Mouse (Mus musculus) limb, embryonic 12.5 days (tissue): ENCODE measurements around the gene Trim29. TPM values are rescaled to one million over a fixed set of nuclear protein-coding genes. Genes with fewer than 3 reads are reported as not detected.

Experiments
- ATAC-seq: fragments of 200-750 bp; cut with Nextera tagmentation; 2 replicates; pipeline ENCODE4 v1.8.0; 2017; ENCODE audit warnings: low read depth, moderate TSS enrichment; ENCODE audit not compliant: insufficient number of reproducible peaks, insufficient read depth, low FRiP score, low TSS enrichment
- H3K27ac ChIP-seq: fragments of 300-500 bp; sonication (generic); 2 replicates; pipeline ENCODE4 v1.5.1; 2016; ENCODE audit warnings: mild to moderate bottlenecking, moderate library complexity
- H3K27me3 ChIP-seq: fragments of 300-500 bp; sonication (generic); 2 replicates; pipeline ENCODE4 v1.6.1; 2016; ENCODE audit warnings: mild to moderate bottlenecking, moderate library complexity
- H3K36me3 ChIP-seq: fragments of 300-500 bp; sonication (generic); 2 replicates; pipeline ENCODE4 v1.6.1; 2016; ENCODE audit warnings: mild to moderate bottlenecking, moderate library complexity
- H3K4me1 ChIP-seq: fragments of 300-500 bp; sonication (generic); replicated peaks from 2 replicates; pipeline ENCODE4 v1.6.1; 2016
- H3K4me2 ChIP-seq: fragments of 300-500 bp; sonication (generic); 2 replicates; pipeline ENCODE4 v1.6.1; 2016; ENCODE audit warnings: mild to moderate bottlenecking, moderate library complexity
- H3K4me3 ChIP-seq: fragments of 300-500 bp; sonication (generic); replicated peaks from 2 replicates; pipeline ENCODE4 v1.5.1; 2016; ENCODE audit warnings: mild to moderate bottlenecking
- H3K9ac ChIP-seq: fragments of 300-500 bp; sonication (generic); replicated peaks from 2 replicates; pipeline ENCODE4 v1.6.1; 2016; ENCODE audit warnings: mild to moderate bottlenecking, moderate library complexity
- H3K9me3 ChIP-seq: fragments of 300-500 bp; sonication (generic); 2 replicates; pipeline ENCODE4 v1.6.1; 2016; ENCODE audit warnings: mild to moderate bottlenecking, moderate library complexity
- WGBS: fragments of 180-500 bp; shearing (Covaris S2); methylation state at CpG from one replicate; pipeline ENCODE4 v1.1.7; 2016; 5-methylcytosine and 5-hydroxymethylcytosine counted together
- polyA plus RNA-seq: library from polyadenylated mRNA; unstranded; fragments of >200 nt; fragmentation: Nextera tagmentation; extraction: Ambion mirVana; gene quantifications from 2 replicates; pipeline ENCODE4 v1.2.1, GENCODE M21; 2016

The Trim29 gene
- polyA plus RNA-seq = 10.9 and 11.1 TPM in 2 replicates

DNA sequence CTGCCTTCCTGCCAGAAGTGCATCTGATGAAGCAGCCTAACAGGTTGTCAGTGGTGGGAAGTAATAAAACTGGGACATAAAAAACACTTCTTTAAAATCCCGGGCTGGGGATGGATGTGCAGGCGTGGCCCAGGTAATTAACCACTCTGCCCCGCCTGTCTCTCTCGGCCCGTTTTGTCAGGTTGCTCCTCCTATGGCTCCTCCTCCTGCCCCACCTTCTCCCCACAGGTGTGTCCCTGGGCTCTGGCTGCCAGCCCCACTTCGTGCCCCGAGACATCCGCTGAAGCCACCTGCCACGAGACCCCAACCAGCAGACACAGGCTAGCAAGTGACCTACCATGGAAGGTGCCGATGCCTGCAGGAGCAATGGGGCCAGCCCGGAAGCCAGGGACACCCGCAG, at the start of gene Trim29:
Gene Trim29 (plus strand): TSS at position 311 of the 400 bp plus-strand sequence.
- H3K4me3 ChIP-seq = 0 out of 2 replicates have a peak within 1 kb of the TSS, but pooled peaks have one; percentile 4
- H3K27me3 ChIP-seq = peaks cover 8% of the 10 kb centered on the region
- no peak within 1 kb of the TSS for H3K27ac ChIP-seq
- no peaks in the 10 kb centered on the region for H3K36me3 ChIP-seq
- no peak for ATAC-seq
- peak within 1 kb of the TSS; percentile 32; the same call in 1 of the 2 replicates for H3K4me2 ChIP-seq
- no peaks in the 10 kb centered on the region for H3K4me1 ChIP-seq
- 45% methylated on average over 12 of the region's 12 CpGs for WGBS
- no peak within 1 kb of the TSS for H3K9ac ChIP-seq
- H3K9me3 ChIP-seq = no peaks in the 10 kb centered on the region

GRCm38 (mm10) chr9:43261124-43261907, 49.3 kb upstream of the Trim29 start:
- Histone ChIP-seq H3K4me1 (peaks cover 80% of the 10 kb centered on the region), H3K4me3 (no peak overlapping the region), H3K4me2 (peak overlapping the region; percentile 37), H3K27ac (peak overlapping the region; percentile 94), H3K36me3 (no peaks in the 10 kb centered on the region), H3K27me3 (no peaks in the 10 kb centered on the region), H3K9me3 (no peaks in the 10 kb centered on the region), H3K9ac (peak overlapping the region; percentile 24; the same call in 1 of the 2 replicates)
- peak; percentile 65 for ATAC-seq
- 15% methylated on average over 4 of the region's 4 CpGs for WGBS

DNA sequence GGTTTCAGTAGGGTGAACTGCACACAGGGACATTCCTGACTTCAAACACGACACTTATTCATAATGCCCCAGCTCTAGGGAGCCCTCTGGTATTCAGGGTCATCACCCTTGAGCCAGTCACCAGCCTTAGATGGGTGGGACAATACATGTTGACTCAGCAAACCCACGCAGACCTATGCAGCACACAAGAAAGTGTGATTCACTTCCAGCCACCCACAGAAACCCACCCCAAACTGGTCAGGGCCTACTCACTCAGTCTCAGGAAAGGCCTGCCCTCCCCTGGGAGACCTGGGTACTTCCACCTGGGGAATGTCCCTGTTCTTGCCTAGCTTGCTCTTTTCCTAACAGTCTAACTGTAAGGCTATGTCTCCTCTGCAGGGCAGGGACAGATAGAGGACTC, 48.7 kb upstream of the Trim29 start:
- no peak overlapping the region for H3K9ac ChIP-seq
- H3K4me2 ChIP-seq = no peak overlapping the region
- no peaks in the 10 kb centered on the region for H3K27me3 ChIP-seq
- H3K4me1 ChIP-seq = peaks cover 79% of the 10 kb centered on the region
- H3K27ac ChIP-seq = peak overlapping the region; percentile 94
- ATAC-seq = no peak
- no peaks in the 10 kb centered on the region for H3K36me3 ChIP-seq
- no peak overlapping the region for H3K4me3 ChIP-seq
- WGBS = 25% methylated on average over 2 of the region's 2 CpGs
- no peaks in the 10 kb centered on the region for H3K9me3 ChIP-seq

- Histone ChIP-seq H3K9me3 (no peaks in the 10 kb centered on the region), H3K27ac (peak overlapping the region; percentile 94), H3K27me3 (no peaks in the 10 kb centered on the region), H3K36me3 (no peaks in the 10 kb centered on the region), H3K4me1 (peaks cover 77% of the 10 kb centered on the region), H3K4me3 (no peak overlapping the region), H3K4me2 (no peak overlapping the region), H3K9ac (no peak overlapping the region)
- no peak for ATAC-seq
- WGBS = 27% methylated on average over 4 of the region's 4 CpGs
Observed at GRCm38 (mm10) chr9:43262390-43262789, 48.3 kb upstream of the Trim29 start.

DNA sequence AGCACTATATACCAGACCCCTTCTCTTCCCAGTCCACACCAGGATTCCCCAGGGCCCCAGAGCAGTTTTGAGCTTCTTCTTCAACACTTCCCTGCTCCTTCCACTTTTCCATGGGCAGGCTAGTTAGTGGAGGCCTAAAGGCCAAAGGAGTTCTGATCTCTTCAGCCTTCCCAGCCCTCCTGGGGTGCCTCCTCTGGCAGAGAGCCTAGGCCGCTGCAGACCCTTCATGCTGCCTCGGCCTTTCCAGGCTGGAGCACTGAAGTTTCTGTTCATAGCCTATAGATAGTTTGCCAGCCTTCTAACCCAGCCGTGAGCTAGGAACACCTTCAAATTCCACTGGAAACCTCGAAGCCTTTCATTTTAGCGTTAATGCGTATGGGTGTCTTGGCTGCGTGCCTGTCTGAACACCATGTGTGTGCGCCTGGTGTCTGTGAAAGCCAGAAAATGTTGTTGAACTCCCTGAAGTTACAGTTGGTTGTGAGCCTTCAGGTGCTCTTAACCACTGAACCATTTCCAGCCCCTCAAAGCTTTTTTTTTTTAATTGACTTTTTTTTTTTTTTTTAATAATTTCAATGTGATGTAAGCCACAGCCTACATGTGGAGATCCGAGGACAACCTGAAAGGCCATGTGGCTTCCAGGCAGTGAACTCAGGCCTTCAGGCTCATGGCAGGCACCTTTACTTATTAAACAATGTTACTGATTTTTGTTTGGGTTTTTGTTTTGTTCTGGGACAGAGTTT, 47.7 kb upstream of the Trim29 start:
- H3K27me3 ChIP-seq = no peaks in the 10 kb centered on the region
- H3K4me2 ChIP-seq = no peak overlapping the region
- no peak for ATAC-seq
- peak overlapping the region; percentile 94 for H3K27ac ChIP-seq
- 33% methylated on average over 9 of the region's 9 CpGs for WGBS
- H3K36me3 ChIP-seq = no peaks in the 10 kb centered on the region
- H3K4me3 ChIP-seq = no peak overlapping the region
- H3K9me3 ChIP-seq = no peaks in the 10 kb centered on the region
- no peak overlapping the region for H3K9ac ChIP-seq
- H3K4me1 ChIP-seq = peaks cover 71% of the 10 kb centered on the region

GRCm38 (mm10) chr9:43263946-43264451, 46.6 kb upstream of the Trim29 start:
- Histone ChIP-seq H3K9ac (no peak overlapping the region; the same call in 1 of the 2 replicates), H3K27me3 (no peaks in the 10 kb centered on the region), H3K4me1 (peaks cover 68% of the 10 kb centered on the region), H3K27ac (peak overlapping the region; percentile 94), H3K4me3 (no peak overlapping the region; the same call in 1 of the 2 replicates), H3K36me3 (no peaks in the 10 kb centered on the region), H3K4me2 (peak overlapping the region; percentile 15; the same call in 1 of the 2 replicates), H3K9me3 (peaks cover 3% of the 10 kb centered on the region; the same call in 1 of the 2 replicates)
- ATAC-seq = no peak
- WGBS = 7% methylated on average over 11 of the region's 11 CpGs

- peak overlapping the region; percentile 66 for H3K27ac ChIP-seq
- no peak overlapping the region for H3K4me2 ChIP-seq
- no peak overlapping the region for H3K4me3 ChIP-seq
- WGBS = 64% methylated on average over 9 of the region's 9 CpGs
- no peak for ATAC-seq
- no peaks in the 10 kb centered on the region for H3K36me3 ChIP-seq
- H3K9me3 ChIP-seq = peaks cover 3% of the 10 kb centered on the region; the same call in 1 of the 2 replicates
- H3K9ac ChIP-seq = no peak overlapping the region
- H3K4me1 ChIP-seq = peaks cover 68% of the 10 kb centered on the region
- H3K27me3 ChIP-seq = peaks cover 5% of the 10 kb centered on the region; the same call in 1 of the 2 replicates
Observed at GRCm38 (mm10) chr9:43265194-43265593, 45.5 kb upstream of the Trim29 start.

DNA sequence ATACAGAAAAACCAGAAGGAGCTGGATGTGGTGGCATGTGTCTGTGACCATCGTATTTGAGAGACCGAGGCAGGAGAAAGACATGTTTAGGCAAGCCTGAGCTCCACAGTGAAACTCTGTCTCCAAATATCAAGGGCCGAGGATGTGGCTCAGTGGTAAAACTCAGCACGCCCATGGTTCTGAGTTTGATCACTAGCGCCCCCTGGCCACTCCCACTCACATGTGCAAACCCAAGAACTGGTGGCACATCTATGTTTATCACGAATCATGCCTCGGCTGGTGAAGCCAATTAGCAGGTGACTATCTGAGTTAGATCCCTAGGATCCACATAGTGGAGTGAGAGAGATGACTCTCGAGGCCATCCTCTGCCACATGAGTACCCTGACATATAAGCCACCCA, 43.3 kb upstream of the Trim29 start:
- peaks cover 23% of the 10 kb centered on the region for H3K27me3 ChIP-seq
- 78% methylated on average over 8 of the region's 8 CpGs for WGBS
- H3K9ac ChIP-seq = no peak overlapping the region
- H3K36me3 ChIP-seq = no peaks in the 10 kb centered on the region
- H3K4me3 ChIP-seq = no peak overlapping the region
- peaks cover 3% of the 10 kb centered on the region; the same call in 1 of the 2 replicates for H3K9me3 ChIP-seq
- no peak overlapping the region for H3K27ac ChIP-seq
- H3K4me1 ChIP-seq = peaks cover 69% of the 10 kb centered on the region
- no peak overlapping the region for H3K4me2 ChIP-seq
- ATAC-seq = no peak

- no peak overlapping the region for H3K9ac ChIP-seq
- H3K27me3 ChIP-seq = peaks cover 26% of the 10 kb centered on the region
- no peak overlapping the region for H3K4me3 ChIP-seq
- ATAC-seq = no peak; the same call in 1 of the 2 replicates
- peaks cover 3% of the 10 kb centered on the region; the same call in 1 of the 2 replicates for H3K9me3 ChIP-seq
- peak overlapping the region; percentile 60 for H3K27ac ChIP-seq
- peaks cover 56% of the 10 kb centered on the region for H3K4me1 ChIP-seq
- 5% methylated on average over 8 of the region's 8 CpGs for WGBS
- H3K36me3 ChIP-seq = no peaks in the 10 kb centered on the region
- H3K4me2 ChIP-seq = no peak overlapping the region
Observed at GRCm38 (mm10) chr9:43269166-43269565, 41.5 kb upstream of the Trim29 start.

GRCm38 (mm10) chr9:43270723-43271252, 39.9 kb upstream of the Trim29 start:
- Histone ChIP-seq H3K27me3 (peaks cover 26% of the 10 kb centered on the region), H3K36me3 (no peaks in the 10 kb centered on the region), H3K4me3 (peak overlapping the region; percentile 12), H3K9ac (peak overlapping the region; percentile 38; the same call in 1 of the 2 replicates), H3K9me3 (peaks cover 3% of the 10 kb centered on the region; the same call in 1 of the 2 replicates), H3K4me1 (peaks cover 41% of the 10 kb centered on the region), H3K4me2 (peak overlapping the region; percentile 48), H3K27ac (0 out of 2 replicates have a peak overlapping the region, but pooled peaks have one; percentile 20)
- 1% methylated on average over 17 of the region's 17 CpGs for WGBS
- ATAC-seq = no peak
